18 mouse cellular contexts compared by ENCODE assay signal in the genomic region with DNA sequence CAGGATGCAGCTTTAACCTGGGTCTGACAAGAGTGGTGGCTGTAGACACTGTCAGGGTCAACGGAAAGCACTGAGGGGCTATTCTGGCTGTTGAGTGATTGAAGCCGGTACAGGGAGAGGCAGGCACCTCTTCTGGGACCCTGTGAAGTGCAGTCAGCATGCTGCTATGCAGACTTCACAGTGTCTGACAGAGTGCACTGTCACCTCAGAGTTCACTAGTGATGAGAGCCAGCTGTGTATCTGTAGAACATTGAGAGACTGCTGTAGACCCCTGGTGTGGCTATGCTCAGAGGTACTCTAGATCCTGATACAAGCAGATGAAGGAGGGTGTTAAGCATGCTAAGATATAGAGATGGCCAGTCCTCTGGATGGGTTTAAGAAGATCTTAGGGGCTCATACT.
"Had no signal": no experiment of that assay in that cellular context is flagged by ENCODE, and none has a peak within 500 bp of the region (broad histone marks: within the 10 kb centered on the region; RNA-seq: fewer than 3 reads in every experiment).

No protein-coding gene starts in this region.

- H3K36me3 ChIP-seq: limb, embryonic 15.5 days; liver, embryonic 12.5 days; midbrain, embryonic 10.5 days; neural tube, embryonic 12.5 days had no signal

- H3K4me3 ChIP-seq: limb, embryonic 15.5 days; liver, embryonic 12.5 days; midbrain, embryonic 10.5 days; myocyte; neural tube, embryonic 12.5 days had no signal

- H3K27me3 ChIP-seq: liver, embryonic 12.5 days; neural tube, embryonic 12.5 days had no signal

- H3K27ac ChIP-seq: kidney, postnatal 0 days; limb, embryonic 15.5 days; liver, embryonic 12.5 days; midbrain, embryonic 10.5 days; neural tube, embryonic 12.5 days had no signal

- H3K9ac ChIP-seq: limb, embryonic 15.5 days; liver, embryonic 12.5 days; neural tube, embryonic 12.5 days had no signal

- DNase-seq: kidney, adult 9 months; kidney, postnatal 36 days; layer of hippocampus, adult 9-11 months; layer of hippocampus, postnatal 36 days; lung, postnatal 4 days; midbrain, embryonic 14.5 days; retina, postnatal 1 day; right cerebral cortex, postnatal 4 days; spleen, adult 18-20 months; thymus, adult 2 months; thymus, postnatal 25 days had no signal

- ATAC-seq: liver, embryonic 12.5 days; lung, postnatal 0 days had no signal

- H3K4me2 ChIP-seq: limb, embryonic 15.5 days; liver, embryonic 12.5 days; neural tube, embryonic 12.5 days had no signal

- H3K9me3 ChIP-seq: limb, embryonic 15.5 days; liver, embryonic 12.5 days; midbrain, embryonic 10.5 days; neural tube, embryonic 12.5 days had no signal

- H3K4me1 ChIP-seq: liver, embryonic 12.5 days had no signal
